Mouse (Mus musculus): ENCODE results near the gene Apoc1. TPM values are rescaled to one million over a fixed set of nuclear protein-coding genes. Genes with fewer than 3 reads are reported as not detected.
A peak's percentile ranks its signal among the peaks of the same experiment; 100 is the strongest.

Gene Apoc1
- total RNA-seq, 2 experiments from 2014 or later = 7.8 to 15.8 TPM

DNA sequence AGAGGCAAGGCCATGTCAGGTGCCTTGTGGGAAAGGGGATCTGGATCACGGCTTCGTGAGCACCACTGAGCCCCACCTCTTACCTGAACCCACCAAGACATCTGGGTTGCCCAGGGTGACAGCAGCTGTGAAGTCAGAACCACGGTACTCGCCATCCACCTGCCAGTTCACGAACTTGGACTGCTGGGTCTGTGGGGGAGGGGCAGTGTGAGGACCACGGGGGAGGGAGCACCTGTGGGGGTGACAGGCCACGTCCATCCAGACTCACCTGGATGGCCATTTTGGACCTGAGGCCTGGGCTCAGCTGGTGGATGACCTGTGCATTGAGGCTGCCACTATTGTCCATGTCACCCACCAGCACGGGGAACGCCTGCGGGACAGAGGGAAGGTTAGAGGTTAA, 18.2 kb upstream of the Apoc1 start:
- ATAC-seq (ENCODE audit: poor library complexity, severe bottlenecking) = no peak

DNA sequence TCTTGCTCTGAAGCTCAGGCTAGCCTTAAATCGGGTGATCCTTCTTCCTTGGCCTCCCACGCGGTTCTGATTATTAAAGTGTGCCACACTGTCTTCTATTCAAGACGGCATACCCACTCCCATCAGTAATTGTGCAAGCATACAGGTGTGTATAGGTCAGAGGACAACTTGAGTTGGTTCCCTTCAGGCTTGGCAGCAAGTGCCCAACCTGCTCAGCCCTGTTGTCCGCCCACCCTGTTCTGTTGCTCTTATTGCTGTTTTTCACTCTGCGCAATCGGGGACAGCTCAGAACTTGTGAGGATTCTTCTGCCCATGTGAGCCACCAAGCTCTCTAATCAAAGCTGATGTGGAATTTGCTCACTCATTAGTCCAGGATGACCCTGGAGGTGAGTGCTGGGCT, 12.8 kb upstream of the Apoc1 start:
- ATAC-seq (ENCODE audit: poor library complexity, severe bottlenecking) = no peak

DNA sequence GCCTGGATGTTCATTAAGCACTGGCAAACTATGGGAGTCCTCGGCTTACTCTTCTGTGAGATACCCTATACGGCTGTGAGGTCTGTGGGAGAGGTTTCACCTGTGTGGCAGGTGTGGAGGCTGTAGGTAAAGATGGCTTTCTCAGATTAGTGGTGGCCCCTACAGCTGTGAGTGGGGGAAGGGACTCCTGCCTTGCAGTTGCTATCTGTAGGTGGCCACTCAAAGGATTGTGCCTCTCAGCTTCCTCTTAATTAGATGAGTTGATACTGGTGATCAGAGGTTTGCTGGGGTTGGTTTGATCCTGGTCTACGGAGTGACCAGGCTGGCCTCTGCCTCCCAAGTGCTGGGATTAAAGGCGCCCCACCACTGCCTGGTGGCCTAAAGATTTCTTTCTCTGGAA, 12.0 kb upstream of the Apoc1 start:
- no peak for ATAC-seq (ENCODE audit: poor library complexity, severe bottlenecking)

DNA sequence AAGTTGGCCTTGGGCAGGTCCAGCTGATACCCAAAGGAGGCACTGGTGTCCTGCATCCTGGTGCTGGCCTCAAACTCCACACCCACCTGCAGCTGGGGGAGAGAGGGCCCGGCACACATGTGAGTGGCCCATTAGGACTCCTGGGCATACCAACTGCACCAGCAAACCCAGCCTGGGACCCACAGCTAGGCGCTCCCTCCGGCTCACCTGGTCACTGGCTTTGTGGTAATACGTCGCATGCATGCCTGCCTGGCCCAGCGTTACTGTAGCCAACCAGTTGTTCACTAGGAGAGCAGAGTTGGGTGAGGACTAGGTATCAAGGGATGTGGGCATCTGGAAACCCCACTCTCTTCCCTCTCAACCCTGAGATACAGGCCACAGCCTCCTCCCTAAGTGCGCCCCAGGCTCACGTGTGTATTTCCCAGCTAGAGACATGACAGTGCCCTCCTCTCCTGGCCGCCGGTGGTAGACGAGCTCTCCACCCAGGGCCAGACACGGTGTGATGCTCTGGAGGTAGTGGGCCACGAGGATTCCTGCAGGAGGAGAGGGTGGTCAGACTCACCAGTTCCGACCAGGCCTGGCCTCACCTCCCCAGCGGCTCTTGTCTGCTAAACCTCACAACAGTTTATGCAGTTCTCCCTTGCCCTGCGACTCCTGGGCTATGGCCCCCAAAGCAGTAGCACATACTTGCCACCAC, 10.5 kb upstream of the Apoc1 start:
- ATAC-seq (ENCODE audit: poor library complexity, severe bottlenecking) = no peak

DNA sequence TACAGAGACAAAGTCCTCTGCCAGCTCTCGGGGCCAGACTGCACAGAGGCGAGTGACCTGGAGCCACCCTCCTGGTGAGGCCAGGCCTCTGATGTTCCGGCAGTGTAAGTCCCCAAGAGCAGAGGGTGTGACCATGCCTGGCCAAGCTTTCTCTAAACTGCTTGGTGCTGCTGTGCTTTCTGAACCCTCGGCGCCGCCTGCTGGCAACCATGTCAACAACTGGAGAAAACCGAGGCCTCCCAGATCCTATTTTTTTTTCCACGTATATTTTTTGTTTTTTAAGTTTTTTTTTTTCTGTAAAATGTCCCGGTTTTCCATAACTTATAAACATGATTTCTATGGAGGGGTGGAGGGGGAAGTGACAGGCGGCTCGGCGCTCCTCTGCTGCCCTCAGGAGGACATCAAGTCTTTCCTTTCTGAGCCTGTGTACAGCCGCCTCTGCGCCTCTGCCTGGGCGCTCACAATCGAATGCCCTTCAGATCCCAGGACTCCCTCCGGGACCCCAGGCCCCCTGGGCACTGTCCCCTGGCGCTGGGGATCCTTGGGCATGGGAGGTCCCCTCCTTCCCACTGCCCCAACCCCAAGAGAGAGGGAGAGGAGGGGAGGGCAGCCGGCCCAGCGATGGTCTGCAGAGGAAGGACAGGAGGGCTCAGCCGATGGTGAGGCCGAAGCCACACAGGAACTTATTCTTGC, 8.8 kb upstream of the Apoc1 start:
- peak; percentile 70 for ATAC-seq (ENCODE audit: poor library complexity, severe bottlenecking)

DNA sequence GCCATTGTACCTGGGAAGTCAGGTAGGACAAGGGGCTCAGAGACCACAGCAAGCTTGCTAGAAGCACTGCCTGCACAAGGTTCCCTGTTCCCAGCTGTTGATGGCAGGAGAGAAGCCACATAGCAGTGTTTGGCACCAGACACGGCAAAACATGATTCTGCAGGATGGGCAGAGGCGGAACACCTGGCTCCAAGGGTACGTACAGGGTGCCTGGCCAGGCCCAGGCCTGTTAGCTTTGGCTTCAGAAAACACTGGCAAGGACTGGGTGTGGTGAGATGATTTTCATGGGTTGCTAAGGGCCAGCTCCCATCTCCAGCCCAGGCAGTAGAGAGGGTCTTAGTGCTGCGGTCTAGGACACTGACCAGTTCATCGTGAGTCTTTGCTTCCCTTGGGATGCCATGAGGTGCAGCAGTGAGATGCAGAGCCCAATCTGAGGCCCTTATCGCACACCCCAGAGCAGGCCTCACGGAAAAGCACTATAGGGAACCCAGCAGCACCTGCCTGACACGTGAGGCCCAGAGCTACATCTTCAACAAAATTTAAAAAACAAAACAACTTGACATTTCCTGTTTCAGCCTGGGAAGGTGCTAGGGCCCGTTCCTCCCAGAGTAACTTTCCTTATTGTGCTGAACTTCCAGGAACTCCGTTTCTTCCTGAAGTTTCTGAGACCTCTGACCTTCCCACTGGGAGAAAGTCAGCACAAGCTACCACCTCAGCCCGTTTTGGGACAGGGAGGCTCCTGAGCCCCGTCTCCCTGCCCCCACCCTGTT, 8.0 kb upstream of the Apoc1 start:
- no peak for ATAC-seq (ENCODE audit: poor library complexity, severe bottlenecking)

DNA sequence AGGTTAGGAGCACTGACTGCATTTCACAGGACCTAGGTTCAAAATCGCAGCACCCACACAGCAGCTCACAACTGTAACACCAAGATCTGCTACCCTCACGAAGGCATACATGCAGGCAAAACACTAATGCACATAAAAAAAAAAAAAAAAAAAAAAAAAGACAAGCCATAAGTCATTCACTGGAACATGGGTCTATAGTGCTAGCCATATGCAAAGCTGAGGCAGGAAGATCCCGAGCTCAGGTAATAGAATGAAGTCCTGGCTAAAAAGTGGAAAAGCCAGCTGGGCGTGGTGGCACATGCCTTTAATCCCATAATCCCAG, 7.3 kb upstream of the Apoc1 start:
- no peak for ATAC-seq (ENCODE audit: poor library complexity, severe bottlenecking)

DNA sequence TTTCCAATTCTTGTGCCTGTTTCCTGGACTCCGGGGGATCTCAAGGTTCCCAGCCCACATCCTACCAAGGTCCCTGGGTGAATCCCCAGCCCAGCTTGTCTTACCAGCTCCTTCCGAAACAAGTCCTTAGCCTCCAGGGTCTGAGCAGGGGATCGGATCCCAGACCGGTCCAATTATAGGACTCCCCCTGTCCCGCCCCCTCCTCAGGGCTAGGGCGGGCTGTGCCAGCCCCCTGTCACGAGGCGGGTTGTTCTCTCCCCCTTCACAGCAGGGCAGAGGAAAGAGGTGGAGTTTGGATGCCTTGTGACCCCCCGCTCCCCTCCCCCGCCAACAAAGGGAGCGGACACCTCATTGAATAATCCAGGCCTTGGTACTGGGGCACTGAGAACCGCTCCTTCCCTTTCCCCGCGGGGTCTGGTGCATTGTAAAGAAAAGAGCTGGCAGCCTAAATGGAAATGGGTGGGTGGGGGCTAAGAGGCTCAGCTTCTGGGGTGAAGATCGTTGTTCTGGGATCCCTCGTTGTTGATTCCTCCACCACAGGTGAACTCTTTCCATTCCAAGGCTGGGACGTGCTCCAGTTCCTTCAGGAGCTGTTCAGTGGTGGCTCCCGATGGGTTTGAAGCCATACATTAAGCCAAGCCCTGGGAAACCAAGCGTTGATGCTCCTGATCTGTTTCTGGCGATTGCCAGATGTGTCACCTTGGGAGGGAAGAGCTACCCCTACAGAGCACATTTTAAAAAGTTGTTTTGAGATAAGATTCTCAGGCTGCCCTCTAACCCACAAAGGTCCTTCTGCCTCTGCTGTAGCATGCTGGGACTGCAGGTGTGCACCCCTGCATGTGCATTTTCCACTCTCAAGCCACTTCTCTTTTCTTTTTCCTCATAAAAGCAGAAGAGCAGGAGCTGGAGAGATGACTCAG, 6.7 kb upstream of the Apoc1 start, which contains the start of gene Apoe:
TSS of gene Apoe (minus strand) at position 282 of the 920 bp plus-strand sequence.
- peak; percentile 70 for ATAC-seq (ENCODE audit: poor library complexity, severe bottlenecking)

DNA sequence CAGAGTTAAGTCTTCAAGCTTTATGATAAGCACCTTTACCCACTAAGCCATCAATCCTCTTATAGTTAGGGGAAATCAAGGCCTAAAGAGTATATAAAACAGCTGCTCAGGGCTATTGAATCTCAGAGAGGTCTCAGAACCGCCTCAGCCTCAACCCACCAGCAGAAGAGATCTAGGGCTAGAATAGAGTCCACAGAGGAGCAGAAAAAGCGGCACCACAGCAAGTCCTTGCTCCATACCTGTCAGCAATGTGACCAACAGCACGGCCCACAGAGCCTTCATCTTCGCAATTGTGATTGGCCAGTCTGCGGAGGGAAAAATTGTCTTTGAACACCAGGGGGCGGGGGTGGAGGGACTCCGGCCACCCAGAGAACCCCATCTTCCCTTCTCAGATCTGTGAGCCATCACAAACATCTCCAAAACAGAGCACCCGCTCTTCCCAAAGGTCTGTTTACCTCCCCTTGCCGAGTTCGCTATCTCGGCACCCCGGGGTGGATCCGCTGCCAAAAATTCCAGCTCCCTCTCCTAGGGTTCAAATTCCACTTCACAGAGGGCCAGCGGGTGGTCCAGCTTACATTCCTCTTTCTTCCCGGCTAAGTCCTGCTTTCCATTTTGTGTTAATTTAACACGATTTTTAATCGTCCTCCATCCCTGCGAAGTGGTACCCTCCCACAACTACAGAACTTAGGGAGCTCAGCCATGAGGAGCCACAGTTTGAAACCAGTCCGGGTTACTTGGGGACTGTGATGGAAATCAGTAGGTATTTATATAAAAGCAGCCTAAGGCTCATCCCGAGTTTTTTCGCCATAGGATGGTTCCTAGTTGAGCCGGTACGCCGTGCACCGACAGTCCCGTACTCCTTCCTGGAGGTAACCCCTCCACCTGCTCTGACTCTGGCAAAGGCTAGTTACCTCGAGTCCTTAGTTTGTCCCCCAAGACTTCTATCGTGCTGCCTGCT, 5.8 kb upstream of the Apoc1 start:
- 0 out of 2 replicates have a peak, but pooled peaks have one; percentile 14 for ATAC-seq (ENCODE audit: poor library complexity, severe bottlenecking)

DNA sequence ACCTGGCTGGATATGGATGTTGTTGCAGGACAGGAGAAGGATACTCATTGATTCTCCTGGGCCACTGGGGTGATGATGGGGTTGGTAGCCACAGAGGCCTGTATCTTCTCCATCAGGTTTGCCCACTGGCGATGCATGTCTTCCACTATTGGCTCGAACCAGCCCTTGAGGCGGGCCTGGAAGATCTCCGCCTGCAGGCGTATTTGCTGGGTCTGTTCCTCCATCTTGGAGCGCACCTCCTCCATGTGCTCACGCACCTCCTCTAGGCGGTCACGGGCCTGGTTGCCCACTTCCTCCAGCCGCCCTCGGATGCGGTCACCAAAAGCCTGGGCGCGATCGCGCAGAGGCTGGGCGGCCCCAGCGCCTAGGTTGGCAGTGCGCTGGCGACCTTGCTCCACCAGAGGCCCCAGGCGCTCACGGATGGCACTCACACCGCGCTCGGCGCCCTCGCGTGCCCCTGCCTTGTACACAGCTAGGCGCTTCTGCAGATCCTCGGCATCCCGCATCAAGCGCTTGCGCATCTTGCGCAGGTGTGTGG, 3.9 kb upstream of the Apoc1 start:
- no peak for ATAC-seq (ENCODE audit: poor library complexity, severe bottlenecking)

DNA sequence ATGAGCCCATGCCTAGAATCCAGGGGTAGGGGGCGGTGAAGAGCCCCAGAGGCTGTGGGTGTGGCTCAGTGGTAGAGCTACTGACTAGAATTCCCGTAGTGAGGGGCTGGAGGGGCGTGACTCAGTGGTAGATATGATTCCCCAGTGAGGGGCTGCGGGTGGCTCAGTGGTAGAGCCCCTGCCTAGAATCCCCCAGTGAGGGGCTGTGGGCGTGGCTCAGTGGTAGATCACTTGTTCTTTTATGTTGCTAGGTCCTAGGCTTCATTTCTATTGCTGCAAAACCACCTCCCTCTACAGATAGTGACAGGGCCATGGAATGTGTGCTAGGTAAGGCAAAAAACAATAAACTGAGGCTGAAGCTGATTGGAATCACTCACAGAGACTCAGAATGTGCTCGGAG, 3.4 kb upstream of the Apoc1 start:
- no peak for ATAC-seq (ENCODE audit: poor library complexity, severe bottlenecking)

DNA sequence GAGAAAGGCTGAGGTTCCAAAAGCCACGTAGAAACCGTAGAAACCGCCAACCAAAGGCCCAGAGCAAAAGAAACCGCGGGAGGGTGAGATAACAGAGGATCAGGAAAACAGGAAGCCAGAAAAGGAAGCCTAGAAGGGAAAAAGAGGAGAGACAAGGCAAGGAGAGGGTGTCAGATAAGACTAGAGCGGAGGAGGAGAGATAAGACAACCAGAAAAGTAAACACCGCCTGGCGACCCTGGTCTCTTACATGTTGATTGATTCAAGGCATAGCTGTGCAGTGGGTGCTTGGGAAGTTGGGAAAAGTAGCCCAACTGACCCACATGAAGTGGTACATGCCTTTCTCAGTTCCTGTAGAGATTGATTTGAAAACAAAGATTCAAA, 2.7 kb upstream of the Apoc1 start:
- no peak for ATAC-seq (ENCODE audit: poor library complexity, severe bottlenecking)

DNA sequence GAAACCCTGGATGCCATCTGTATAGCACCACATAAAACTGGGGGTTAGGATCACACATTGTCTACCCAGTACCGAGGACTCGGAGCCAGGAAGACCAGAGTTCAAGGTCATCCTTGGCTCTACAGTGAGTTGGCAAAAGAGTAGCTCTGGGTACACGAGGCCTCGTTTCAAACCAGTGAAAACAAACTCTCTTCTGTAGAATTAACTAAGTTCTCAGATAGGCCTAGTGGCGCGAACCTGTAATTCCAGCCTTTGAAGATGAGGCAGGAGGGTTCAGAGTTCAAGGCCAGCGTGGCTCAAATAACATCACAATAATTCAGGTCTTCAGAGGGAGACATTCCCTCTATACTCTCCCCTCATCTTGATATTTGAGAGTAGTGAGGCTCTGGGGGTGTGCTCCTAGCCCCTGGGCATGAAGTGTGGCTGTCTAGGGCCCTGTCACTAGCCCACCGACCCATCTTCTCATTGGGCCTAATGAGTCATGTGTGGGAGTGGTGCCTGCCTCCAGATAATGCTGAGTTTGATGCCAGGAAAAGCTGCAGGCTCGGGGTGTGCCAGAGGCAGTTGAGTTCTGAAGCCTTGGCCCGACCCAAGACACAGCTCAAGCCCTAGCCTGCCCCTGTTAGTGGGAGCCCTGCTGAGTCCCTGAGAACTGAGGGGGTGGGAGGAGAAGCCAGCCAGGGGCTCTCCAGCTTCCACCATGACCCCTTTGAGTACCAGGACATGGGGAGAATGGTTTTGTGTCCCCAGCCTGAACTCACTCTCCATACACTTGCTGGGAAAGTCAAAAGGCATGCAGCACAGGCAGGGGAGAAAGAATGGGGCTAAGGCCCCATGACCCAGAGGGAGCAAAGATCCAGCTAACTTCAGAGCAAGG, 2.1 kb upstream of the Apoc1 start:
- no peak for ATAC-seq (ENCODE audit: poor library complexity, severe bottlenecking)

DNA sequence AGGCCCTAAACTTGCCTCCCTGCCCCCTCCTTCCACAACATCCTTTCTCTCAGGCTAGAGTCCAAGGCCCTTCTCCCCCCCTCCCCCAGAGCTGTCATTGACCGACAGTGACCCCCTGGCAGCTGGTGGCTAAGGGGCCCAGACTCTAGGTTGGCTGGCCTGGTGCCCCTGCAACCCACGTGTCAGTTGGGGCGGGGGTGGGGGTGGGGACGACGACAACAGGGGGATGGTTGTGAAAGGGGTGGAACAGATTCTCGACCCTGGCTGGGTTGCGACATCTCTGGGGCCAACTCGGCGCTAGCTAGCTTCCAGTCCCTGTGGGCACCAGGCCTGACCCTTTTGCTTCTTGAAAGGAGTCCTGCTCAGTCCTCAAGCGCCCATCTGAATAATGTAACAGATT, 961 bp upstream of the Apoc1 start:
- ATAC-seq (ENCODE audit: poor library complexity, severe bottlenecking) = peak; percentile 86

DNA sequence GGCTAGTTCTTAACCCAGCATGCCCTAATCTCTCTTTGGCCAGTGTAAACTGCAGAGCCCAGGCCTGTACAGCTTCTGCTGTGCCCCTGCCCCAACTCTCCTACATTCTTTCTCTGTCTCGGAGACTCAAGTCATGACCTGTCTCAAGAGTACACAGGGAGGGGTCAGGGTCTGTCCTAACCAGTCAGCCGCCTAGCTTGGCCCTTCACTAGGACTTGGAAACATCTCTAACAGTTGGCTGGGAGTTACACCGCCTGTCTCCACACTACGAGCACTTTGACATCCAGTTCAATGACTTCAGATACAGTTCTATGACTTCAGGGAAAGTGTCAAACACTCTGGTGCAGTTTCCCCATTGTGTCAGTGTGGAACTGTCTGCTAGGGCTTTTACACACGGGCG, 1.0 kb downstream of the Apoc1 start:
- ATAC-seq (ENCODE audit: poor library complexity, severe bottlenecking) = no peak

DNA sequence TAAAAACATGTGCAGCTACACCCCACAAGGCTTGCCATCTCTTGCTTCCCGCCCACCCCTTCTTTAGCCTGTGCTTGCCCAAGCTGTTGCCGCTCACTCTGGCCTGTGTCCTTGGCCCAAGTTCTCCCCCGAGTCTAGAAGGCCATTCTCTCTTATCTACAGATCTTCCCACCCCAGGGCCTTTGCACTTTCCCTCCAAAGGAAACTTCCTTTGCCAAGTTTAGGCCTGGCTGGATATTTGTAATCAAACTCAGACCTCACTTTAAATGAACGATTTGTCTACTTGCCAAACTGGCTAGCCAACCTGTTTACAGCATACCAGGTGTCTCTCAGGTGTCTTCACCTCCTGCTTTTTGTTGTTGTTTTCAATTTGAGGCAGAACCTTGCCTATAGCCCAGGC, 1.6 kb downstream of the Apoc1 start:
- ATAC-seq (ENCODE audit: poor library complexity, severe bottlenecking) = no peak

DNA sequence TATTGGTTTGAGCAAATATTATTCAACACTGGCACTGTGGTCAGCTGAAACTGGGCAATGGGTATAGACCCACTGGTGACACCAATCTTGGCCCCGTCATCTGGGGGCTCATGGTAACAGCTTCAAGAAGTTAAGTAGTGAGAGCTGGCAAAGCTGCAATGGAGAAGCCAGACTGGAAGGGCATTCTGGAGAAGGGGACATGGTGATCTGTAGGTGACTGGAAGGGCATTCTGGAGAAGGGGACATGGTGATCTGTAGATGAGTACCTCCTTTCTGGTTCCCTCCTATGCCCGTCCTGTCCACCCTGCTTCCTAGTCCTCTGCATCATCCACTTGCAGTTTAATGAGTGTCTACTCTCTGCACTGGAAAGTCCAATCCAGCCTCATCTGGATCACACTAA, 3.8 kb downstream of the Apoc1 start:
- ATAC-seq (ENCODE audit: poor library complexity, severe bottlenecking) = no peak

DNA sequence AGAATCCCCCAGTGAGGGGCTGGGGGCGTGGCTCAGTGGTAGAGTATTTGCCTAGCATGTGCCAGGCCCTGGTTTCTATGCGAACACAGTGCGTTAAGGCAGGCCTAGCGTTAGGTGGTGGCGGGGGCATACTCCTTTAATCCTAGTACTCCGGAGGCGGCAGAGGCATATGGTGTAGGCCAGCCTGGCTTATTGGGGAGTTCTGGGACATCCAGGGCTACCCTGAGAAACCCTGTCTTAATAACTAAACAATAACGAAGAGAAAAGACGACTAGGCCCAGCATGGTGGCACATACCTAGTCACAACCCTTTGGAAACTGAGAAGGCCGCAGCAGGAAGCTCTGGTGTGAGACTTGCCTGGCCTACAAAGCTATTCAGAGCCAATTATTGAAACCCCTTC, 4.4 kb downstream of the Apoc1 start:
- no peak for ATAC-seq (ENCODE audit: poor library complexity, severe bottlenecking)
